Mouse (Mus musculus) ovary, postnatal 36 days (tissue): ENCODE data around the gene Rhox2b.
"Not testable (repeated sequence)": the region's sequence is repeated elsewhere in the genome, so short reads cannot be mapped to it uniquely, and the experiment has no call there.

Experiments used
- DNase-seq: peaks from one replicate; pipeline ENCODE4 v3.0.0; 2022; ENCODE audit warnings: low spot score, mixed read lengths

Gene Rhox2b

DNA sequence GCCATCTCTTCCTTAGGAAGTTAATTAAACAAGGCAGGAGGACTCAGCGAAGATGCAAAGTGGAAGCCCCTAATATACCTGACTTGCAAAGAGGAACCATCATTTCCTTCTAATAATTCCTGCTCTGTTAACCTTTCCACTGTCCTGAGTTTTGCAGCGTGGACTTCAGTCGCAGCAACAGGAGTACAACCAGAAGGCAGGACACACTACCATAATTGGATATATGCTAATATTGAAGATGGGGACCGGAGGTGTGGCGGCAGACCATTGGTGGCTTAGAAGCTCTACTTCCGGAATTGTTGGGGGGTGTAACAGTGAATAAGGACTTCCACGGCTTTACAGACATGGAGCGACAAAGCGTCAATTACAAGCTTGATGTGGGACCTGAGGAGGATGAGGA is at the start of gene Rhox2b:
Rhox2b (plus strand) TSS at position 301 of the 400 bp plus-strand sequence.
- DNase-seq, result not testable (repeated sequence)

DNA sequence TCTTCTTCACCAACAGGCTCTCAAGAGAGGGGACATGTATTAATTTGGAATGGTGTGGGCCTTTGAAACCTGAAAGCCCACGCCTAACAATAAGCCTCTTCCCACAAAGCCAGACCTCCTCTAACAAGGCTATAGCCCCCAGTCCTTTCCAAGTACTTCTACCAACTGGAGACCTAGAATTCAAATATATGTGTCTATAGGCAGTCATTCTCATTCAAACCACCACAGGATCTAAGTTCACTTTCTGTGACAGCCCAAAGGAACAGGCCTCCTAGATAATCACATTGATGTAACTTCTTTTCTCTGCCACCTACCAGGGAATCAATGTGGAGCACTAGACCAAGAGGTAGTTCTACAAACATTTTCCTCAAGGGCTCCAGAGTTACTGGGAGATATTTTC is 32.1 kb upstream of the Rhox2b start, which contains the start of gene Rhox3a2:
Rhox3a2 (plus strand) TSS at position 301 of the 400 bp plus-strand sequence.
- not testable (repeated sequence) for DNase-seq

DNA sequence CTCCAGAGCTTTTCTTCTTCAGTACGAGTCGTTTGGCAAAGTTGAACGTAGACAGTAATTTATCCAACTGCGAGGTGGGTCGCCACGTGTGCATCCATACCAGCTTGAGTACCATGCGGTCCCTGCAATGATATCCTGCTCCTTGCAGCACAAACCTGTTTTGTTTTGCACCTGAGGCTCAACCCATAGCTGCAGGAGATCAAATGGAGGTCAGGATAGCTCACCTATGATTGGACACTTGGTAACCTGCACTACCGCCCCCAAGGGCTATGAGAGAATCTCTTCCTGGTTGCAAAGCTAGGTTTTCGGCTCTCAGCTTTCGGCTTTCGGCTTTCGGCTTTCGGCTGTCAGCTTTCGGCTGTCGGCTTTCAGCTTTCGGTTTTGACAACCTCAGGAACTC is 21.3 kb upstream of the Rhox2b start, which contains the start of gene Rhox4a2:
Rhox4a2 (plus strand) TSS at position 301 of the 400 bp plus-strand sequence.
- not testable (repeated sequence) for DNase-seq

DNA sequence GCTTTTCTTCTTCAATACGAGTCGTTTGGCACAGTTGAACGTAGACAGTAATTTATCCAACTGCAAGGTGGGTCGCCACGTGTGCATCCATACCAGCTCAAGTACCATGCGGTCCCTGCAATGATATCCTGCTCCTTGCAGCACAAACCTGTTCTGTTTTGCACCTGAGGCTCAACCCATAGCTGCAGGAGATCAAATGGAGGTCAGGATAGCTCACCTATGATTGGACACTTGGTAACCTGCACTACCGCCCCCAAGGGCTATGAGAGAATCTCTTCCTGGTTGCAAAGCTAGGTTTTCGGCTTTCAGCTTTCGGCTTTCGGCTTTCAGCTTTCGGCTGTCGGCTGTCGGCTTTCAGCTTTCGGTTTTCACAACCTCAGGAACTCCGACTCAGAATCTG is 20.3 kb downstream of the Rhox2b start, which contains the start of gene Rhox4b:
Rhox4b (plus strand) TSS at position 301 of the 400 bp plus-strand sequence.
- not testable (repeated sequence) for DNase-seq

DNA sequence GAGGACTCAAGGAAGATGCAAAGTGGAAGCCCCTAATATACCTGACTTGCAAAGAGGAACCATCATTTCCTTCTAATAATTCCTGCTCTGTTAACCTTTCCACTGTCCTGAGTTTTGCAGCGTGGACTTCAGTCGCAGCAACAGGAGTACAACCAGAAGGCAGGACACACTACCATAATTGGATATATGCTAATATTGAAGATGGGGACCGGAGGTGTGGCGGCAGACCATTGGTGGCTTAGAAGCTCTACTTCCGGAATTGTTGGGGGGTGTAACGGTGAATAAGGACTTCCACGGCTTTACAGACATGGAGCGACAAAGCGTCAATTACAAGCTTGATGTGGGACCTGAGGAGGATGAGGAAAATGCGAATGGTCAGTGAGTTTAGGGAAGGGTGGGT is 41.5 kb downstream of the Rhox2b start, which contains the start of gene Rhox2c:
Rhox2c (plus strand) TSS at position 301 of the 400 bp plus-strand sequence.
- not testable (repeated sequence) for DNase-seq

DNA sequence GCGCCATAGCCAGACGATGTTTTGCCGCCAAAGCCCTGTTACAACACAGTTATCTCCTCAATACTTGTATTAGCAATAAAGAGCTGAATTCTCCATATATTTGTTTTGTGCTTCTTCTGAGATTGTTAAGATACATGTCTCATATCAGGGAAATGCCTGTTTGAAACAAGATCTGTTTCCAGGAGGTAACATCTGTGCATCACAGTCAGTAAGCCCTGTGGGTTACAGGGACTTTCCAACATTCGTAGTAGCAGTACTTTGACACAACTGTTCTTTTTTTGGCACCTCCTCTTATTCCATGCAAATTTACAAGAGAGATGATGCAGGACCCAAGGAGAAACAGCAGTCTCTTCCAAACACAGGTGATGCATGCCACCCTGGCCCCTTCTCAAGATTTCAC is 46.4 kb downstream of the Rhox2b start, which contains the start of gene Rhox3c:
Rhox3c (plus strand) TSS at position 301 of the 400 bp plus-strand sequence.
- DNase-seq, result not testable (repeated sequence)
